Comparison of ENCODE assay signal across 22 mouse cellular contexts in genomic region chr10:26351129-26351738, GRCm38 (mm10). TPM values are rescaled to one million over a fixed set of nuclear protein-coding genes. Genes with fewer than 3 reads are reported as not detected.
A peak's percentile ranks its signal among the peaks of the same experiment; 100 is the strongest.
DNase-seq lines count a peak whose midpoint lies in the region; ATAC-seq and TF ChIP-seq lines count a peak whose summit lies in the region.
"Had no signal": no experiment of that assay in that cellular context is flagged by ENCODE, and none has a peak within 500 bp of the region (broad histone marks: within the 10 kb centered on the region; RNA-seq: fewer than 3 reads in every experiment).

No protein-coding gene starts in this region.

- no peaks in the 10 kb centered on the region for H3K4me1 ChIP-seq in embryonic facial prominence, embryonic 11.5 days (ENCODE audit: control insufficient read depth, insufficient read depth, low read length)
- peaks cover 13% of the 10 kb centered on the region for H3K4me1 ChIP-seq in embryonic facial prominence, embryonic 10.5 days
- H3K4me1 ChIP-seq in stomach, embryonic 15.5 days, result no peaks in the 10 kb centered on the region
- no peaks in the 10 kb centered on the region for H3K4me1 ChIP-seq in stomach, postnatal 0 days (replicated peaks; ENCODE audit: control insufficient read depth, insufficient read depth)
- no peaks in the 10 kb centered on the region for H3K4me1 ChIP-seq in liver, embryonic 11.5 days (replicated peaks; ENCODE audit: control insufficient read depth, insufficient read depth, low read length)
- H3K4me1 ChIP-seq: hindbrain, embryonic 15.5 days had no signal

- H3K36me3 ChIP-seq in embryonic facial prominence, embryonic 11.5 days (replicated peaks; ENCODE audit: control insufficient read depth, insufficient read depth, low read depth, low read length), result no peaks in the 10 kb centered on the region
- peaks cover 59% of the 10 kb centered on the region for H3K36me3 ChIP-seq in embryonic facial prominence, embryonic 10.5 days (replicated peaks)
- peaks cover 3% of the 10 kb centered on the region; the same call in 1 of the 2 replicates for H3K36me3 ChIP-seq in stomach, embryonic 15.5 days
- peaks cover 3% of the 10 kb centered on the region for H3K36me3 ChIP-seq in stomach, postnatal 0 days (ENCODE audit: control insufficient read depth, insufficient read depth, low read length)
- H3K36me3 ChIP-seq in liver, embryonic 11.5 days (ENCODE audit: control insufficient read depth, insufficient read depth, low read length), result peaks cover 8% of the 10 kb centered on the region; the same call in 1 of the 2 replicates
- H3K36me3 ChIP-seq: G1E had no signal

- no peaks in the 10 kb centered on the region for H3K27me3 ChIP-seq in embryonic facial prominence, embryonic 11.5 days (ENCODE audit: control insufficient read depth, insufficient read depth, low read length)
- no peaks in the 10 kb centered on the region for H3K27me3 ChIP-seq in embryonic facial prominence, embryonic 10.5 days (replicated peaks; ENCODE audit: low read depth, poor library complexity, severe bottlenecking)
- H3K27me3 ChIP-seq in stomach, embryonic 15.5 days (replicated peaks), result no peaks in the 10 kb centered on the region
- no peaks in the 10 kb centered on the region for H3K27me3 ChIP-seq in stomach, postnatal 0 days (ENCODE audit: control insufficient read depth, insufficient read depth, low read length)
- H3K27me3 ChIP-seq in liver, embryonic 11.5 days (replicated peaks; ENCODE audit: control insufficient read depth, insufficient read depth, low read length), result no peaks in the 10 kb centered on the region
- H3K27me3 ChIP-seq: hindbrain, embryonic 15.5 days; limb, embryonic 13.5 days had no signal

- H3K9me3 ChIP-seq in embryonic facial prominence, embryonic 11.5 days (replicated peaks; ENCODE audit: control insufficient read depth, low read length), result no peaks in the 10 kb centered on the region
- H3K9me3 ChIP-seq in embryonic facial prominence, embryonic 10.5 days, result peaks cover 3% of the 10 kb centered on the region; the same call in 1 of the 2 replicates
- no peaks in the 10 kb centered on the region for H3K9me3 ChIP-seq in stomach, embryonic 15.5 days
- H3K9me3 ChIP-seq in stomach, postnatal 0 days (ENCODE audit: control insufficient read depth, low read length), result no peaks in the 10 kb centered on the region
- H3K9me3 ChIP-seq in liver, embryonic 11.5 days (ENCODE audit: control insufficient read depth, low read length), result no peaks in the 10 kb centered on the region
- H3K9me3 ChIP-seq: hindbrain, embryonic 15.5 days had no signal

- TF ChIP-seq EP300 in stomach, postnatal 0 days (optimal IDR thresholded peaks at IDR 0.05), result no peak

- no peak for DNase-seq in embryonic facial prominence, embryonic 11.5 days (ENCODE audit: low spot score)
- DNase-seq in embryonic facial prominence, embryonic 10.5 days (ENCODE audit: low spot score), result no peak
- DNase-seq in stomach, postnatal 0 days (ENCODE audit: low spot score), result no peak
- DNase-seq in liver, embryonic 11.5 days (ENCODE audit: low spot score), result no peak
- peak; percentile 14 for DNase-seq in naive thymus-derived CD4-positive, alpha-beta T cell, adult 2 months (ENCODE audit: low read depth)
- no peak for DNase-seq in lung, postnatal 10 days
- DNase-seq in T-cell, adult 2 months (ENCODE audit: low spot score), result no peak
- DNase-seq: adrenal gland, postnatal 14 days; cerebellum, postnatal 10 days; heart, postnatal 4 days; kidney, adult 8-10 months; kidney, postnatal 14 days; layer of hippocampus, postnatal 36 days; right cerebral cortex, adult 18-20 months had no signal

- peak; percentile 62 for ATAC-seq in embryonic facial prominence, embryonic 11.5 days (replicated peaks; ENCODE audit: insufficient number of reproducible peaks, low FRiP score, low TSS enrichment, low read depth)
- peak; percentile 18; the same call in 1 of the 2 replicates for ATAC-seq in stomach, embryonic 15.5 days (ENCODE audit: insufficient read depth, low FRiP score, low read depth)
- ATAC-seq in stomach, postnatal 0 days (ENCODE audit: low FRiP score, low TSS enrichment), result no peak
- ATAC-seq in liver, embryonic 11.5 days (replicated peaks; ENCODE audit: low FRiP score), result peak; percentile 75

- no peak for TF ChIP-seq CTCF in stomach, postnatal 0 days (IDR thresholded peaks at IDR 0.05; ENCODE audit: low read depth)

- no peak overlapping the region for H3K9ac ChIP-seq in embryonic facial prominence, embryonic 11.5 days (replicated peaks; ENCODE audit: low read length)
- H3K9ac ChIP-seq in stomach, embryonic 15.5 days, result no peak overlapping the region
- no peak overlapping the region for H3K9ac ChIP-seq in stomach, postnatal 0 days (ENCODE audit: low read length)
- H3K9ac ChIP-seq in liver, embryonic 11.5 days (ENCODE audit: low read depth, low read length), result no peak overlapping the region
- H3K9ac ChIP-seq: hindbrain, embryonic 15.5 days; limb, embryonic 13.5 days had no signal

- no peak overlapping the region for H3K4me3 ChIP-seq in embryonic facial prominence, embryonic 11.5 days (ENCODE audit: low read depth, low read length)
- H3K4me3 ChIP-seq in embryonic facial prominence, embryonic 10.5 days, result no peak overlapping the region
- no peak overlapping the region for H3K4me3 ChIP-seq in stomach, embryonic 15.5 days (replicated peaks)
- H3K4me3 ChIP-seq in stomach, postnatal 0 days (ENCODE audit: low read depth, low read length), result no peak overlapping the region
- H3K4me3 ChIP-seq in liver, embryonic 11.5 days (ENCODE audit: low read depth, low read length), result no peak overlapping the region
- H3K4me3 ChIP-seq: forebrain, embryonic 10.5 days; hindbrain, embryonic 15.5 days; layer of hippocampus, adult 2 months; limb, embryonic 13.5 days had no signal

- no peak overlapping the region for H3K4me2 ChIP-seq in embryonic facial prominence, embryonic 11.5 days (ENCODE audit: low read depth, low read length)
- H3K4me2 ChIP-seq in stomach, embryonic 15.5 days, result no peak overlapping the region
- no peak overlapping the region for H3K4me2 ChIP-seq in stomach, postnatal 0 days (replicated peaks; ENCODE audit: low read depth)
- H3K4me2 ChIP-seq in liver, embryonic 11.5 days, result no peak overlapping the region
- H3K4me2 ChIP-seq: heart, embryonic 11.5 days; hindbrain, embryonic 15.5 days; limb, embryonic 13.5 days; midbrain, embryonic 11.5 days had no signal

- no peak overlapping the region for H3K27ac ChIP-seq in embryonic facial prominence, embryonic 11.5 days (replicated peaks; ENCODE audit: low read depth, low read length)
- no peak overlapping the region for H3K27ac ChIP-seq in embryonic facial prominence, embryonic 10.5 days (replicated peaks)
- H3K27ac ChIP-seq in stomach, embryonic 15.5 days, result no peak overlapping the region
- H3K27ac ChIP-seq in stomach, postnatal 0 days (replicated peaks), result no peak overlapping the region
- no peak overlapping the region for H3K27ac ChIP-seq in liver, embryonic 11.5 days (ENCODE audit: low read depth, low read length)
- H3K27ac ChIP-seq: forebrain, embryonic 10.5 days; hindbrain, embryonic 15.5 days; layer of hippocampus, adult 2 months; limb, embryonic 13.5 days had no signal

- 78% methylated on average over 7 of the region's 7 CpGs for WGBS in embryonic facial prominence, embryonic 11.5 days
- 85% methylated on average over 7 of the region's 7 CpGs for WGBS in embryonic facial prominence, embryonic 10.5 days
- 86% methylated on average over 7 of the region's 7 CpGs for WGBS in stomach, embryonic 15.5 days
- 86% methylated on average over 7 of the region's 7 CpGs for WGBS in stomach, postnatal 0 days
- 76% methylated on average over 7 of the region's 7 CpGs for whole genome bisulfite sequencing in liver, embryonic 11.5 days

RNA-seq across cellular contexts. Expression of gene L3mbtl3, which starts 24.5 kb away (rescaled TPM):
- 21.1 and 24.9 TPM in 2 replicates for polyA plus RNA-seq in embryonic facial prominence, embryonic 11.5 days (2014; fragmentation: Nextera tagmentation; extraction: Ambion mirVana)
- polyA plus RNA-seq in embryonic facial prominence, embryonic 10.5 days (2016; fragmentation: Nextera tagmentation; extraction: Ambion mirVana), result 20.0 and 21.0 TPM in 2 replicates
- 11.6 and 12.2 TPM in 2 replicates for polyA plus RNA-seq in stomach, embryonic 15.5 days (2015; fragmentation: Nextera tagmentation; extraction: Ambion mirVana)
- 4.3 and 4.9 TPM in 2 replicates for polyA plus RNA-seq in stomach, postnatal 0 days (2015; fragmentation: Nextera tagmentation; extraction: Ambion mirVana)
- 8.6 and 9.5 TPM in 2 replicates for polyA plus RNA-seq in liver, embryonic 11.5 days (2014; fragmentation: Nextera tagmentation; extraction: Ambion mirVana)
- polyA plus RNA-seq: G1E had no signal
